Mouse (Mus musculus): Measurements from ENCODE around the gene Rabggtb. TPM values are rescaled to one million over a fixed set of nuclear protein-coding genes. Genes with fewer than 3 reads are reported as not detected.

Gene Rabggtb
- polyA plus RNA-seq, 1 experiment from 2014 or later = 54.8 TPM

DNA sequence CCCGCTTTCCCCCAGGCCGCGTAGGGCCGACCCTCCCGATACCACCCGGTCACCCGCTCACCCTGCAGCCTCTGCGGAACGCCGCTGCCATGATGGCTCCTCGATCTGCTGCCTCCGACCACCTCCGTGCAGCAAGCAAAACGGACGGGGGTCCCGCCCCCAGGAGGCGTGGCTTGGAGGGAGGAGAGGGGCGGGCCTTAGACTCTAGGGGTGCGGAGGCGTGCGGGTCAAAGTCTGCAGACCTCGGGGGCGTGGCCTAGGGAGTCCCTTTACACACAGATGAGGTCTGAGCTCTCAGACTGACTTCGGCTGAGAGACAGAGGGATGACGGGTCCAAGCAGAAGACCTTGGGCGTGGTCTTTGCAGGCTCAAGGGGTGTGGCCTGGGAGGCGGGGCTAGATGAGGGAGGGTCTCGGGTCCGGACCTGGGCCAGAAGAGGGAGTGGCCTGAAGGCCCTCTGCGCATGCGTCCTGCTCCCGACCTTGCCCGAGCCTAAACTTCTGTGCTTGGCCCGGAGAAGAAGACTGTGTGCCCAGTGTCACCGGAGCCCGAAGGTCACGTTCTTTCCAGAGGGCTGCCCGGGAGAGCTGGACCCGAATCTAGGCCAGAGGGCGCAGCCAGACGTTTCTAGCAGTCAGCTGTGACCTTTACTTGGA lies 31.7 kb upstream of the Rabggtb start, which contains the start of gene Acadm:
Gene Acadm (minus strand): TSS at position 298 of the 656 bp plus-strand sequence.
- Histone ChIP-seq H3K27me3 (ENCODE audit: control insufficient read depth, insufficient read depth, low read length) (no peaks in the 10 kb centered on the region), H3K27ac (peak within 1 kb of the TSS; percentile 81), H3K4me1 (replicated peaks; ENCODE audit: control insufficient read depth, insufficient read depth, low read length) (0 out of 2 replicates have a peak, but pooled peaks cover 11% of the 10 kb centered on the region), H3K9ac (peak within 1 kb of the TSS; percentile 68), H3K36me3 (replicated peaks; ENCODE audit: control insufficient read depth, insufficient read depth) (peaks cover 2% of the 10 kb centered on the region; the same call in 1 of the 2 replicates), H3K9me3 (ENCODE audit: control insufficient read depth, low read length) (no peaks in the 10 kb centered on the region), H3K4me2 (replicated peaks) (peak within 1 kb of the TSS; percentile 74), H3K4me3 (replicated peaks; ENCODE audit: low read length) (peak within 1 kb of the TSS; percentile 67)
- ATAC-seq (ENCODE audit: low FRiP score) (peak; percentile 96), DNase-seq (ENCODE audit: low spot score) (peak; percentile 93)
- under 1% methylated on average over 40 of the region's 41 CpGs for whole genome bisulfite sequencing

DNA sequence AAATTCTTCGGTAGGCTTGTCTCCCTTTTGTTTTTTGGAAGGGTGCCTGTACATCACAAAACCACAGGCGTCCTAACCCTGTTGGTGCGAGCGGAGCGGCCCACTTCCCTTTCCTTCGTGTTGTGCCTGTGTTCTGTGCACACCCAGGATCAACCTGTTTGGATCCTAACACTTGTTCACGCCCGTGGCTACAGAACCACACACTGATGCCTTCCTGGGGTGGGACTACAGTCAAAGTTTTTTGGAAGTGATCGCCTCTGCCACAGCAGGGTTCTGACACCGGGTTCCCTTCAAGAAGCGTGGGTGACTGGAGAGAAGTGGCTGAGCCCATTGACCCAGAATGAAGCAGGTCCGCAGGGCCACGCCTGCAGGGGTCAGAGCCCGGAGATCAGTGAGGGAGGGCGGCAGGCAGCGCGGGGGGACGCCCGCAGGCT lies 31.1 kb upstream of the Rabggtb start:
- DNase-seq (ENCODE audit: low spot score) (no peak), ATAC-seq (ENCODE audit: low FRiP score) (peak; percentile 49)
- Histone ChIP-seq H3K27me3 (ENCODE audit: control insufficient read depth, insufficient read depth, low read length) (no peaks in the 10 kb centered on the region), H3K9ac (peak overlapping the region; percentile 68), H3K36me3 (replicated peaks; ENCODE audit: control insufficient read depth, insufficient read depth) (peaks cover 4% of the 10 kb centered on the region; the same call in 1 of the 2 replicates), H3K4me2 (replicated peaks) (peak overlapping the region; percentile 74), H3K27ac (peak overlapping the region; percentile 81), H3K4me3 (replicated peaks; ENCODE audit: low read length) (peak overlapping the region; percentile 67), H3K4me1 (replicated peaks; ENCODE audit: control insufficient read depth, insufficient read depth, low read length) (0 out of 2 replicates have a peak, but pooled peaks cover 11% of the 10 kb centered on the region), H3K9me3 (ENCODE audit: control insufficient read depth, low read length) (no peaks in the 10 kb centered on the region)
- WGBS = 0% methylated on average over 19 of the region's 19 CpGs

DNA sequence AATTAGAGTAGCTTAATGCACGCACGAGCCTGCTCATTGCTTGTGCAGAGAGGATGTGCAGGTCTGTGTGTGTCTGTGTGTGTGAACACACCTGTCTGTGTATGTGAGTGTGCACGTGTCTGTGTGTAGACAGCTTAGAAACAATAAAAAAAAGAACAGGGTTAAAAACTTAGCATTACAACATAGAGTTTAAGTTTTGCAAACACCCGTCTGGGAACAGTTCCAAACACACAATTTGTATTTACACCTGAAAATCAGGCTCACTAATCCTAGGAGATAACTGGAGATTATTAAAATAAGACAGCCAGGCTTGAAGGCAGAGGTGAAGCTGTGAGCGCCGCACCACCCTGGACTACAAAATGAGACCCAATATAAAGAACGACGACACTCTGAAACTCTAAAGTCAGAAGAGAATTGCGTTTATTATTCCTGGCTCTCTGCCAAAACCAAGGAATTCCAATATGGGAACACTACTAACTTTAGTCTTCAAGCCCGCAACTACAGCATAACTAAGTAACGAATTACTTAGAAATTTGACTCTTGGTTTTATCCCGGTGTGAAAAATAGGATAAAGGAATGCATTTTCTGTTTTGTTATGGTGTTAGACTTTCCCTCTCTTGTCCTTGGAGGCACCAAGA lies 30.3 kb upstream of the Rabggtb start:
- peak overlapping the region; percentile 67 for H3K4me3 ChIP-seq (replicated peaks; ENCODE audit: low read length)
- H3K36me3 ChIP-seq (replicated peaks; ENCODE audit: control insufficient read depth, insufficient read depth) = peaks cover 9% of the 10 kb centered on the region; the same call in 1 of the 2 replicates
- ATAC-seq (ENCODE audit: low FRiP score) (no peak), DNase-seq (ENCODE audit: low spot score) (peak; percentile 59)
- H3K4me1 ChIP-seq (replicated peaks; ENCODE audit: control insufficient read depth, insufficient read depth, low read length) = 0 out of 2 replicates have a peak, but pooled peaks cover 11% of the 10 kb centered on the region
- H3K27ac ChIP-seq = no peak overlapping the region
- peak overlapping the region; percentile 74 for H3K4me2 ChIP-seq (replicated peaks)
- H3K9ac ChIP-seq = no peak overlapping the region
- no peaks in the 10 kb centered on the region for H3K9me3 ChIP-seq (ENCODE audit: control insufficient read depth, low read length)
- H3K27me3 ChIP-seq (ENCODE audit: control insufficient read depth, insufficient read depth, low read length) = no peaks in the 10 kb centered on the region
- 34% methylated on average over 12 of the region's 12 CpGs for WGBS

DNA sequence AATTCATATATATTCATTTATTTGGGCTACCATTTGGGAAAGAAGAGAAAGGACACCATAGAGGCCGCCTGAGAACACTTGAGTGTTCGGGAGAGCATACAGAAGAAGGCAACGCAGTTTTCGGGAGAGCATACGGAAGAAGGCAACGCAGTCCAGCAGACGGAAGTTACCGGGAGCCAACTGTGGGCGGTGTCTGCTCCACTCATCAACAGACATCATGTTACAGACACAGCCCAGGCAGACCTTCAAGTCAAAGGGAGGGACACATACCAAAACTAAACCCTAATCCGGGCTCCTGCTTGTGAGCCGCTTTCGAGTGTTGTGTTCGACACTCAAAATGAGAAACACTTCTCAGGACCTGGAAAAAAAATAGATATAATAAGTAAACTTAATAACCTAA lies 28.8 kb upstream of the Rabggtb start:
- DNase-seq (ENCODE audit: low spot score) (no peak), ATAC-seq (ENCODE audit: low FRiP score) (no peak)
- H3K36me3 ChIP-seq (replicated peaks; ENCODE audit: control insufficient read depth, insufficient read depth) = peaks cover 16% of the 10 kb centered on the region; the same call in 1 of the 2 replicates
- 97% methylated on average over 13 of the region's 13 CpGs for WGBS
- no peak overlapping the region for H3K27ac ChIP-seq
- 0 out of 2 replicates have a peak, but pooled peaks cover 11% of the 10 kb centered on the region for H3K4me1 ChIP-seq (replicated peaks; ENCODE audit: control insufficient read depth, insufficient read depth, low read length)
- no peaks in the 10 kb centered on the region for H3K27me3 ChIP-seq (ENCODE audit: control insufficient read depth, insufficient read depth, low read length)
- H3K4me2 ChIP-seq (replicated peaks) = no peak overlapping the region
- H3K4me3 ChIP-seq (replicated peaks; ENCODE audit: low read length) = no peak overlapping the region
- no peaks in the 10 kb centered on the region for H3K9me3 ChIP-seq (ENCODE audit: control insufficient read depth, low read length)
- H3K9ac ChIP-seq = no peak overlapping the region

DNA sequence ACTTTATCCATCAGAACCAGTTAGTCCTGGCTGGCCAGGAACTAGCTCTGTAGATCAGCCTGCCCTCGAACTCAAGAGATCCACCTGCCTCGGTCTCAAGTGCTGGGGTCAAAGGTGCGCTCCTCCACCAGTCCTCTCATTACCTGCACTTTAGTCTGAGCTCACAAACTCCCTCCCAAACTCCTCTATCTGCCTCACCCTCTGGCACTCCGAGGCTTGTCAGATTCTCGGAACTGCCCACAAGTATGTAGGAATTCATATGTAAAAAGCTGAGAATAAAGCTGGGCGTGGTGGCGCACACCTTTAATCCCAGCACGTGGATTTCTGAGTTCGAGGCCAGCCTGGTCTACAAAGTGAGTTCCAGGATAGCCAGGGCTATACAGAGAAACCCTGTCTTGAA lies 27.7 kb upstream of the Rabggtb start:
- Histone ChIP-seq H3K4me3 (replicated peaks; ENCODE audit: low read length) (no peak overlapping the region), H3K36me3 (replicated peaks; ENCODE audit: control insufficient read depth, insufficient read depth) (peaks cover 25% of the 10 kb centered on the region; the same call in 1 of the 2 replicates), H3K9ac (no peak overlapping the region), H3K27ac (no peak overlapping the region), H3K27me3 (ENCODE audit: control insufficient read depth, insufficient read depth, low read length) (no peaks in the 10 kb centered on the region), H3K4me1 (replicated peaks; ENCODE audit: control insufficient read depth, insufficient read depth, low read length) (0 out of 2 replicates have a peak, but pooled peaks cover 11% of the 10 kb centered on the region), H3K4me2 (replicated peaks) (no peak overlapping the region), H3K9me3 (ENCODE audit: control insufficient read depth, low read length) (no peaks in the 10 kb centered on the region)
- no peak for DNase-seq (ENCODE audit: low spot score)
- no peak for ATAC-seq (ENCODE audit: low FRiP score)
- 95% methylated on average over 9 of the region's 9 CpGs for WGBS

DNA sequence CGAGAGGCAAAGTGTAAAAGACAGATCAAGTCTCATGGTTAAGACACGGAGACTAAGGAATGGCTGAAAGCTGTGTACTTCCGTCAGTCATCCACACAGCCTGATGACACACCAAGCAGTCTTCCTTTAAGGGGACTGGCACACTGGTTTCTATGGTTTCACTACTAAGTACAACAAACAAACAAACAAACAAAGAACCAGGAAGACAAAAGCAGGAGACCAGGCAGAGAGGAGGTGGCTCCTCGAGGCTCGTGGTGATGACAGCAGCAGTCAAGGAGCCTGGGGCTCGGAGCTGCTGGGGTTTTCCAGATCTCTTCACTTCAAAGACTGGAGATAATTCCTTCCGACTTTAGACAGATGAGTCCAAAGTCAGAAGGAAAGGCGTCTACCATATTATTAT lies 27.2 kb upstream of the Rabggtb start:
- Histone ChIP-seq H3K4me2 (replicated peaks) (no peak overlapping the region), H3K9ac (no peak overlapping the region), H3K27ac (no peak overlapping the region), H3K9me3 (ENCODE audit: control insufficient read depth, low read length) (no peaks in the 10 kb centered on the region), H3K4me1 (replicated peaks; ENCODE audit: control insufficient read depth, insufficient read depth, low read length) (0 out of 2 replicates have a peak, but pooled peaks cover 7% of the 10 kb centered on the region), H3K27me3 (ENCODE audit: control insufficient read depth, insufficient read depth, low read length) (no peaks in the 10 kb centered on the region), H3K36me3 (replicated peaks; ENCODE audit: control insufficient read depth, insufficient read depth) (peaks cover 29% of the 10 kb centered on the region), H3K4me3 (replicated peaks; ENCODE audit: low read length) (no peak overlapping the region)
- DNase-seq (ENCODE audit: low spot score) = no peak
- WGBS = 81% methylated on average over 8 of the region's 8 CpGs
- no peak for ATAC-seq (ENCODE audit: low FRiP score)

DNA sequence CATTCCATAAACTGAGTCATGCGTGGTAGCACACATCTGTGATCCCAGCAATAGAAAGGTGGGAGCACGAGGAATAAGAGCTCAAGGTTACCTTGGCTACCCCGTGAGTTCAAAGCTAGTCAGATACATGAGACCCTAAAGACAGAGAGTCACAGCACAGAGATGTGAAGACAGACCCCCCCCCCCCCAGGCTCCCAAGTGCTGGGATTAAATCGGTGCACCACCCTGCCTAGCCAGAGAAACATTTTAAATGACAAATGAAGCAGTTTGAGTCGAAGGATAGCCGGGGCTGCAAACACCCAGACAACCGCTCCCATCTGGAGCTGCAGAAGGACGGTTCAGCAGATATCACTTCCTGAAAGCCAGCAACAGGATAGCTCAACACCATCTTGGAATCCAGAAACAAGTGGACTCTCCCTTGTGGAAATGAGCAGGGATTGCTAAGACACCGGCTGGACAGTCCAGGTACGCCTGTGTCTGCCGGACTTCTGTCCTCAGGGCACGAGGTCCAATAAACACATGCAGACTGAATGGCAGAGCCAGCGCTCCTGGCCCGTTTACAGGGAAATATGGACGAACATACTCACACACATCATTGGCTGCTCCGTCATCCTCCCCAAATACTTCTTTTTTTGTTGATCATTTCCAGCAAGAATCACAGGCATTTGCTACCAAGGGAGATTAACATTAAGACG lies 24.5 kb upstream of the Rabggtb start:
- ATAC-seq (ENCODE audit: low FRiP score) (no peak), DNase-seq (ENCODE audit: low spot score) (no peak)
- Histone ChIP-seq H3K4me2 (replicated peaks) (no peak overlapping the region), H3K27ac (no peak overlapping the region), H3K4me1 (replicated peaks; ENCODE audit: control insufficient read depth, insufficient read depth, low read length) (no peaks in the 10 kb centered on the region), H3K27me3 (ENCODE audit: control insufficient read depth, insufficient read depth, low read length) (no peaks in the 10 kb centered on the region), H3K4me3 (replicated peaks; ENCODE audit: low read length) (no peak overlapping the region), H3K9me3 (ENCODE audit: control insufficient read depth, low read length) (no peaks in the 10 kb centered on the region), H3K36me3 (replicated peaks; ENCODE audit: control insufficient read depth, insufficient read depth) (peaks cover 54% of the 10 kb centered on the region), H3K9ac (no peak overlapping the region)
- 96% methylated on average over 17 of the region's 17 CpGs for WGBS

DNA sequence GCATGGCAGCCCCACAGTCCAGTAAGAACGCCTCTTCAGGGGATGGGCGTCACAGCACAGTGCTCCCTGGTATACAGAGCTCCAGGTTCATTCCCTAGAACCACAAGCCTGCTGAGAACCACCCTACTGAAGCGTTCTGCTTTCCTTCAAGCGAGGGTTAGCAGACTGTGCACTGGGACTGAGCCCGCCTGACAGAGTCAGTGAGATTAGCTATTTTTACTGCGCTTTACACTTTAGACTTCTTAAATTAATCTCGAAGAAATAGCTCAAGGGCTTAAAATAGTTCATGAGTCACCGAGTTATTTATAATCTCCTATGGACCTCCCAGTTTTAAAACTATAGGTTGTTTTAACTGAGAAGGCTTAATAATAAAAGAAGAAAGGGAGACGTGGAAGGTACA lies 23.1 kb upstream of the Rabggtb start:
- Histone ChIP-seq H3K9me3 (ENCODE audit: control insufficient read depth, low read length) (no peaks in the 10 kb centered on the region), H3K4me3 (replicated peaks; ENCODE audit: low read length) (no peak overlapping the region), H3K4me2 (replicated peaks) (no peak overlapping the region), H3K4me1 (replicated peaks; ENCODE audit: control insufficient read depth, insufficient read depth, low read length) (no peaks in the 10 kb centered on the region), H3K27me3 (ENCODE audit: control insufficient read depth, insufficient read depth, low read length) (no peaks in the 10 kb centered on the region), H3K36me3 (replicated peaks; ENCODE audit: control insufficient read depth, insufficient read depth) (peaks cover 60% of the 10 kb centered on the region), H3K27ac (no peak overlapping the region), H3K9ac (no peak overlapping the region)
- DNase-seq (ENCODE audit: low spot score) (no peak), ATAC-seq (ENCODE audit: low FRiP score) (no peak)
- 90% methylated on average over 9 of the region's 9 CpGs for WGBS

DNA sequence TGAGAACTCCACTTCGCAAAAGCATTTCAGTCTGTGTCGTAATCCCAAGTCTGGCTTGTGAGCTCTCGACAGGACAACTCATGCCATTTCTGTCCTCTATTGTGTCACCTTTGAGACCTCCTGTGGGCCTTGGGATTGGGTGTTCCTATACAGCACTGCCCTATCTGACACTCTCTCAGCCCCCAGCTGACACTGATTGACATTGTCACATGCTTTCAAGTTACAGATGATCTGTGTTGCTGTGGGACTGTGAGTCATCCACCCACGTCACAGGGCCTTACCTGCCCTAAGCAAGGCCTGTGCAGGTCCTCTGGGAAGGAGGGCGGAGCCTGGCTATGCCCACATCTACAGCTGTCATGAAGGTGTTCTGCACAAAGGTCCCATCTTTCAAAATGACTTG lies 19.7 kb upstream of the Rabggtb start:
- peaks cover 64% of the 10 kb centered on the region for H3K36me3 ChIP-seq (replicated peaks; ENCODE audit: control insufficient read depth, insufficient read depth)
- H3K4me1 ChIP-seq (replicated peaks; ENCODE audit: control insufficient read depth, insufficient read depth, low read length) = no peaks in the 10 kb centered on the region
- no peak overlapping the region for H3K27ac ChIP-seq
- no peak for ATAC-seq (ENCODE audit: low FRiP score)
- H3K9ac ChIP-seq = no peak overlapping the region
- no peak overlapping the region for H3K4me3 ChIP-seq (replicated peaks; ENCODE audit: low read length)
- no peak for DNase-seq (ENCODE audit: low spot score)
- WGBS = 94% methylated on average over 5 of the region's 5 CpGs
- H3K27me3 ChIP-seq (ENCODE audit: control insufficient read depth, insufficient read depth, low read length) = no peaks in the 10 kb centered on the region
- H3K9me3 ChIP-seq (ENCODE audit: control insufficient read depth, low read length) = no peaks in the 10 kb centered on the region
- no peak overlapping the region for H3K4me2 ChIP-seq (replicated peaks)
